Mouse (Mus musculus): Measurements from ENCODE around the gene Ndufc1. TPM values are rescaled to one million over a fixed set of nuclear protein-coding genes. Genes with fewer than 3 reads are reported as not detected.

The Ndufc1 gene
- 1.2 and 36.4 TPM in 2 replicates for polyA plus RNA-seq (2012; ENCODE audit: low replicate concordance)

DNA sequence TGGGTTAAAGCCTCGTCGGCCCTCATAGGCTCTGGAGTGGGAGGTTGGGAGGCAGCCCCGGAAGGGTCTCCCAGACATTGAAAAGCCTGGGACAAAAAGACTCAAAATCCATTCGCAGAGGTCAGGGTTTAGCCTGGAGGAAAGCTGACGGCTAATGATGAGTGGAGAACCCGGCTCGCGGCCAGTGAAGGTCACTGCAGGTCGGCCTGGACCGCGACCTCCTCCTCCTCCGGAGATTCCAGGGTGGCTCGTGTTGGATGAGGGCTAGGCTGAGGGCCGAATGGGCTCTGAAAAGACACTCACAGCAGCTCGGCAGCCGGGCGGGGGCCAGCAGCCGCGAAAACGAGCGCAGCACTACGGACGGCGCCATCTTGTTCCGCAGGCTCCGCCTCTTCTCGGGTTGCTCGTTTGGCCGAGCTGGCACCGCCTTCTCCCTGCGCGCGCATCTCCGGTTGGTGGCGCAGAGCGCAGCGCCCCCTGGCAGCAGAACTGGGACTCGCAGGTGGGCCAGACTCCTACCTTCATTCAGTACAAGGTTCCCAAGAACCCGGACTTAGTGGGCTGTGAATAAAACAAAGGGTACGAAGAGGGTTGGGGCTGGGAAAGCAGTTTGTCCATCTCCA, at the start of gene Ndufc1:
Gene Ndufc1 (minus strand): TSS at position 428 of the 623 bp plus-strand sequence.

GRCm38 (mm10) chr3:51415098-51416072, 6.6 kb upstream of the Ndufc1 start, which contains the start of gene Naa15:
Gene Naa15 (plus strand): TSS chr3:51415148.

DNA sequence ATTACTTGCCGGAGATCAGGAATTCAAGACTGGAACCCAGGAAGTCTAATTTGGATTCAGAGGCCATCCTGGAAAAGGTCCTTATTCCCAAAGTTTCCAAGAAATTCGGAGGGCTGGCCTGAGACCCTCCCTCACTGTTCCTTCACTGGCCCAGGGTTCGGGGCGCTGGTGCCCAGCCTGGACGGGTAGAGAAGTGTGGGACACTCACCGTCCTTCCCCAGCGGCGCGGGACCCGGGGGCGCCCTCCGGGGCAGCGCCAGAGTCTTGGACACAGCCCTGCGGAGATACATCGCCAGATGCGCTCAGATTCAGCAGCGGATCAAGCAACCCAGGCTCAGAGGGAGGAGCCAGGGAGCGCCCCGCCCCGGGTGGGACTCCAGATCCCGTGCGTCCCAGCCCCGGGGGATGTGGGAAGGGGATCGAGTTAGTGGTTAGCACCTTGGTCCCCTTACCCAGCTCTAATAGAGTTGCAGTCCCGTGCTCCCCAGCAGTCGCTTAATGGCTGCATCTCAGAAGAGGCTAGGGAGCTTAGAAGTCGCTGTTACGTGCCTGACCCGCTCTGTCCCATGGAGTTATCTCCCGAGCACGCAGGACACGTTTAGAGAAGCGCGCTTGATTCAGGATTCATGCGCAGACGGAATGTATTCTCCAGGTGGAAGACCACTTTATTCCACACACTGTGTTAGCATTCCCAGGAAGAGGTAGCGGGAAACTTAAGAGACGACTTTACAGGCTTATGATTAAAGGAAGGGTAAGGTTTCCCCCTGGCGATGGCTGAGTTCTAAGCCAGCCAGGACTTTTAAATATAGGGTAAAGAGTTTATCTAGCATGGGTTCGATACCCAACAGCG, 12.3 kb downstream of the Ndufc1 start, which contains the start of gene Mgarp:
Gene Mgarp (minus strand): TSS at position 520 of the 850 bp plus-strand sequence.

Other genes starting within 250 kb of the Ndufc1 start
- 3.4 and 3.8 TPM in 2 replicates for gene Noct, start 184.5 kb downstream of the Ndufc1 start, polyA plus RNA-seq (2012; ENCODE audit: low replicate concordance)
- 23.3 and 49.5 TPM in 2 replicates for gene Elf2, start 68.3 kb downstream of the Ndufc1 start, polyA plus RNA-seq (2012; ENCODE audit: low replicate concordance)
- 0.11 and 0.25 TPM in 2 replicates for gene Mgarp, start 12.2 kb downstream of the Ndufc1 start, polyA plus RNA-seq (2012; ENCODE audit: low replicate concordance)
- gene Naa15, start 6.2 kb upstream of the Ndufc1 start, polyA plus RNA-seq (2012; ENCODE audit: low replicate concordance), result 8.0 and 8.6 TPM in 2 replicates
- gene Rab33b, start 74.9 kb upstream of the Ndufc1 start, polyA plus RNA-seq (2012; ENCODE audit: low replicate concordance), result 14.2 and 17.7 TPM in 2 replicates
- gene Setd7, start 151.9 kb upstream of the Ndufc1 start, polyA plus RNA-seq (2012; ENCODE audit: low replicate concordance), result 6.8 and 10.1 TPM in 2 replicates